Mouse (Mus musculus) CH12.LX (cell line): ENCODE results near the gene Ctbp1. TPM values are rescaled to one million over a fixed set of nuclear protein-coding genes. Genes with fewer than 3 reads are reported as not detected.

Source experiments
- DNase-seq: peaks from one replicate; pipeline ENCODE4 v3.0.0-alpha.2; 2013; ENCODE audit errors: extremely low read depth
- H3K27ac ChIP-seq: 2 replicates; pipeline ENCODE4 v1.5.1; 2012; ENCODE audit warnings: low read depth, mild to moderate bottlenecking, control low read depth, moderate library complexity; ENCODE audit not compliant: insufficient read depth
- H3K27me3 ChIP-seq: replicated peaks from 2 replicates; pipeline ENCODE3; 2012; ENCODE audit warnings: inconsistent platforms
- H3K36me3 ChIP-seq, 2 experiments: replicated peaks in 1 of 2; 2 replicates each; pipeline versions ENCODE3 to v1.6.1; 2012; ENCODE audit warnings: inconsistent platforms in 1 of 2, low read length in 1 of 2, mild to moderate bottlenecking in 1 of 2, mixed read lengths in 1 of 2, moderate library complexity in 1 of 2; ENCODE audit not compliant: control insufficient read depth in 1 of 2, insufficient read depth in 1 of 2
- H3K4me1 ChIP-seq, 2 experiments: 2 replicates each; pipeline ENCODE4 v1.6.1; 2012; ENCODE audit warnings: inconsistent platforms in 1 of 2, moderate library complexity in 1 of 2; ENCODE audit not compliant: insufficient read depth in 2 of 2, control insufficient read depth in 1 of 2
- H3K4me2 ChIP-seq: 2 replicates; pipeline ENCODE4 v1.6.1; 2012; ENCODE audit warnings: low read depth, mild to moderate bottlenecking, control low read depth; ENCODE audit not compliant: poor library complexity, insufficient read depth, severe bottlenecking
- H3K4me3 ChIP-seq, 3 experiments: fragments of 150-350 bp in 1 of 3; sonication (generic) in 1 of 3; replicated peaks in 1 of 3; 2 replicates each; pipeline versions ENCODE3 to v1.5.1; 2011 to 2012; ENCODE audit warnings: low read depth in 2 of 3, low read length in 2 of 3, mild to moderate bottlenecking in 2 of 3, moderate library complexity in 2 of 3, control low read depth in 1 of 3, improper control_type of control experiment in 1 of 3, inconsistent platforms in 1 of 3, mixed read lengths in 1 of 3; ENCODE audit not compliant: poor library complexity in 1 of 3
- H3K79me2 ChIP-seq: replicated peaks from 2 replicates; pipeline ENCODE4 v1.6.1; 2012; ENCODE audit warnings: mild to moderate bottlenecking, moderate library complexity; ENCODE audit not compliant: control insufficient read depth, poor library complexity, insufficient read depth, severe bottlenecking; ENCODE audit errors: extremely low read depth
- H3K9ac ChIP-seq: 2 replicates; pipeline ENCODE4 v1.6.1; 2012; ENCODE audit warnings: low read depth, mild to moderate bottlenecking, control low read depth, moderate library complexity; ENCODE audit not compliant: insufficient read depth
- H3K9me3 ChIP-seq: replicated peaks from 2 replicates; pipeline ENCODE3; 2012; ENCODE audit warnings: low read length, inconsistent platforms, mixed read lengths
- BHLHE40 ChIP-seq: IDR thresholded peaks from 2 replicates; pipeline ENCODE4 v1.6.1; 2011; ENCODE audit warnings: mild to moderate bottlenecking, low read depth, low read length, improper control_type of control experiment
- CHD1 ChIP-seq: IDR thresholded peaks from 2 replicates; pipeline ENCODE4 v1.6.1; 2012; ENCODE audit warnings: low read depth, low read length, improper control_type of control experiment, inconsistent platforms
- CHD2 ChIP-seq: IDR thresholded peaks from 2 replicates; pipeline ENCODE4 v1.6.1; 2011; ENCODE audit warnings: low read length, improper control_type of control experiment
- CTCF ChIP-seq, 2 experiments: IDR thresholded peaks in 1 of 2; conservative IDR thresholded peaks in 1 of 2; 2 replicates each; pipeline ENCODE4 v1.5.1; 2011 to 2012; ENCODE audit warnings: low read depth in 2 of 2, low read length in 2 of 2, improper control_type of control experiment in 1 of 2, inconsistent platforms in 1 of 2, mild to moderate bottlenecking in 1 of 2, moderate library complexity in 1 of 2
- E2F4 ChIP-seq: IDR thresholded peaks from 2 replicates; pipeline ENCODE4 v1.6.1; 2011; ENCODE audit warnings: low read depth, low read length, improper control_type of control experiment; ENCODE audit not compliant: insufficient replicate concordance
- ELF1 ChIP-seq: IDR thresholded peaks from 2 replicates; pipeline ENCODE4 v1.6.1; 2014; ENCODE audit warnings: low read depth, mild to moderate bottlenecking, inconsistent platforms, low read length, improper control_type of control experiment
- ETS1 ChIP-seq: conservative IDR thresholded peaks from 2 replicates; pipeline ENCODE4 v1.6.1; 2012; ENCODE audit warnings: low read depth, mild to moderate bottlenecking, inconsistent platforms, low read length, improper control_type of control experiment, moderate library complexity
- GABPA ChIP-seq: IDR thresholded peaks from 2 replicates; pipeline ENCODE4 v1.6.1; 2012; ENCODE audit warnings: low read depth, low read length, improper control_type of control experiment, inconsistent platforms; ENCODE audit not compliant: insufficient replicate concordance
- HCFC1 ChIP-seq: IDR thresholded peaks from 2 replicates; pipeline ENCODE4 v1.6.1; 2012; ENCODE audit warnings: low read depth, mild to moderate bottlenecking, inconsistent platforms, low read length, improper control_type of control experiment
- IRF4 ChIP-seq: IDR thresholded peaks from 2 replicates; pipeline ENCODE4 v1.6.1; 2014; ENCODE audit warnings: low read depth, mild to moderate bottlenecking, inconsistent platforms, low read length, improper control_type of control experiment
- JUN ChIP-seq: IDR thresholded peaks from 2 replicates; pipeline ENCODE4 v1.6.1; 2011; ENCODE audit warnings: low read depth, mild to moderate bottlenecking, low read length, improper control_type of control experiment, moderate library complexity; ENCODE audit not compliant: insufficient read depth
- JUND ChIP-seq: conservative IDR thresholded peaks from 2 replicates; pipeline ENCODE4 v1.6.1; 2011; ENCODE audit warnings: low read depth, low read length, improper control_type of control experiment
- KAT2A ChIP-seq: IDR thresholded peaks from 2 replicates; pipeline ENCODE4 v1.6.1; 2012; ENCODE audit warnings: low read length, improper control_type of control experiment, inconsistent platforms; ENCODE audit not compliant: insufficient replicate concordance
- MAX ChIP-seq: IDR thresholded peaks from 2 replicates; pipeline ENCODE4 v1.6.1; 2011; ENCODE audit warnings: low read length, improper control_type of control experiment
- MEF2A ChIP-seq: IDR thresholded peaks from 2 replicates; pipeline ENCODE4 v1.6.1; 2014; ENCODE audit warnings: low read depth, mild to moderate bottlenecking, inconsistent platforms, low read length, improper control_type of control experiment, borderline replicate concordance
- MXI1 ChIP-seq: IDR thresholded peaks from 2 replicates; pipeline ENCODE4 v1.6.1; 2011; ENCODE audit warnings: mild to moderate bottlenecking, low read depth, low read length, improper control_type of control experiment
- MYC ChIP-seq: IDR thresholded peaks from 2 replicates; pipeline ENCODE4 v1.6.1; 2011; ENCODE audit warnings: low read depth, mild to moderate bottlenecking, improper control_type of control experiment, low read length
- NRF1 ChIP-seq: IDR thresholded peaks from 2 replicates; pipeline ENCODE4 v1.6.1; 2014; ENCODE audit warnings: low read depth, mild to moderate bottlenecking, inconsistent platforms, low read length, improper control_type of control experiment, moderate library complexity
- POLR2A ChIP-seq: IDR thresholded peaks from 2 replicates; pipeline ENCODE4 v1.6.1; 2011; ENCODE audit warnings: low read depth, mild to moderate bottlenecking, improper control_type of control experiment, low read length
- POLR2AphosphoS2 ChIP-seq: IDR thresholded peaks from 2 replicates; pipeline ENCODE4 v1.6.1; 2011; ENCODE audit warnings: low read depth, low read length, improper control_type of control experiment
- RAD21 ChIP-seq: IDR thresholded peaks from 2 replicates; pipeline ENCODE4 v1.6.1; 2011; ENCODE audit warnings: low read depth, mild to moderate bottlenecking, low read length, improper control_type of control experiment, moderate library complexity
- SIN3A ChIP-seq: IDR thresholded peaks from 2 replicates; pipeline ENCODE4 v1.6.1; 2012; ENCODE audit warnings: low read length, improper control_type of control experiment, inconsistent platforms
- SMC3 ChIP-seq: IDR thresholded peaks from 2 replicates; pipeline ENCODE4 v1.6.1; 2011; ENCODE audit warnings: low read depth, low read length, improper control_type of control experiment
- TCF12 ChIP-seq: IDR thresholded peaks from 2 replicates; pipeline ENCODE4 v1.6.1; 2014; ENCODE audit warnings: low read depth, mild to moderate bottlenecking, inconsistent platforms, low read length, improper control_type of control experiment
- ZC3H11A ChIP-seq: IDR thresholded peaks from 2 replicates; pipeline ENCODE4 v1.6.1; 2012; ENCODE audit warnings: low read depth, mild to moderate bottlenecking, inconsistent platforms, low read length, improper control_type of control experiment
- dilution Hi-C: fragments of 300-500 bp; cut with MboI; formaldehyde crosslinking; loops from 2 replicates; pipeline ENCODE4 v1.14.3; 2020; ENCODE audit warnings: low sequenced_read_pairs; ENCODE audit not compliant: extremely low pct_unique_long_range_greater_than_20kb, extremely low pct_ligation_motif_present
- in situ Hi-C: fragments of 300-500 bp; cut with MboI; formaldehyde crosslinking; loops from 3 replicates; pipeline ENCODE4 v1.14.3; 2019; ENCODE audit warnings: low sequenced_read_pairs, low pct_ligation_motif_present, low pct_unique_long_range_greater_than_20kb, mixed read lengths
- polyA plus RNA-seq: library from polyadenylated mRNA; unstranded; fragments of >175 nt; gene quantifications from 2 replicates; pipeline ENCODE4 v1.2.1, GENCODE M21; 2012; ENCODE audit warnings: low read depth; ENCODE audit not compliant: insufficient read length
- total RNA-seq, 2 experiments: library from RNA; depleted of rRNA; stranded (reverse); fragments of 300-350 nt in 1 of 2; fragments of >200 nt in 1 of 2; gene quantifications; 2 replicates each; pipeline ENCODE4 v1.2.3; 2012 to 2014

The Ctbp1 gene
- total and polyA plus RNA-seq, 3 experiments: 109 to 187 (median 167) TPM

DNA sequence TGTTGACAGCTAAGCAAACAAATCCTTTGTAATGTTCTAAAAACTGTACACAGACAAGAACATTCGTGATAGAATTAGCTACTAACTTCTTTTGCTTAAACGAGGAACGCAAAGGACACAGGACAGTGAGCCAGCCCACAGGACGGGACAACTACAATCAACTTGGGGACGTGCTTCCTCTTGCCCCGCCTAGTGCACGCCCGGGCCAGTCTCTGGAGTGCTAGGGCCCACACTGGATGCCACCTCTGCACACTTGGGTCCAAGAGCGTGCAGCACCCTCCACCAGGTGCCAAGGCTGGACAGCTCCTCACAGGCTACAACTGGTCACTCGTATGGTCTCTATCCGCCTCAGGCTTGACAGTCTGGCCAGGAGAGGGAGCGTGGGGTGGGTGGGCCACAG lies 26.6 kb downstream of the Ctbp1 start:
- Histone ChIP-seq H3K36me3 (peaks cover 69 to 89% of the 10 kb centered on the region in 2 experiments), H3K4me3 (no peak overlapping the region), H3K27ac (no peak overlapping the region), H3K9me3 (no peaks in the 10 kb centered on the region), H3K4me1 (no peaks in the 10 kb centered on the region), H3K27me3 (no peaks in the 10 kb centered on the region), H3K9ac (no peak overlapping the region), H3K4me2 (no peak overlapping the region), H3K79me2 (no peaks in the 10 kb centered on the region)
- no peak for TF ChIP-seq HCFC1
- TF ChIP-seq MAX: no peak
- TF ChIP-seq GABPA: no peak
- TF ChIP-seq POLR2AphosphoS2: no peak
- no peak for TF ChIP-seq MEF2A
- TF ChIP-seq SIN3A: no peak
- TF ChIP-seq BHLHE40: no peak
- no peak for TF ChIP-seq ELF1
- no peak for DNase-seq
- in situ Hi-C loops: no loop called here
- dilution Hi-C loops: no loop called here

DNA sequence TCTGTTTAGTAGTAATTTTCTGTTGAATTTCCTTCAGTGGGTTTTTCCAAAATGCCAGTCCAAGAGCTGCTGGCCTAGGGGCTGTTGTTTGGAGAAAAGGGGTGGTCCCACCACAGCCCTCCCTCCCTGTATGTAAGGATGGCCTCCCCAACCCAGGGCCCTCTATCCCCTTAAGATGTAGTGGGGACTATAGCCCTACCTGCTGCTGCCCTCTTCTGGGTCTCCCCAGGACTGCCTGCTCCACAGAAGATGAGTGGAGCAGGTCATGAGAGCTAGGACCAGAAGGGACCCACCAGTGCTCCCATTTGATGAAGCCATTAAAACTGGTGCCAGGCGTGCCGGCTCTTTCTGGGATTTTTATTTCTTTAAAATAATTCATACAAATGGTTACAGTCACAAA lies 27.4 kb downstream of the Ctbp1 start:
- no peak for TF ChIP-seq CHD1
- peak in 1 of 2 experiments; percentile 7; a peak in 1 of 4 replicates for TF ChIP-seq CTCF (conservative IDR thresholded peaks at IDR 0.05 in 1 of 2, IDR thresholded peaks at IDR 0.05 in 1 of 2; ENCODE audit: low read depth in 2 of 2, low read length in 2 of 2)
- TF ChIP-seq, all 38 proteins: peak for 1
- Histone ChIP-seq H3K79me2 (no peaks in the 10 kb centered on the region), H3K9me3 (no peaks in the 10 kb centered on the region), H3K4me3 (no peak overlapping the region), H3K9ac (no peak overlapping the region), H3K27me3 (no peaks in the 10 kb centered on the region), H3K4me1 (no peaks in the 10 kb centered on the region), H3K36me3 (peaks cover 61 to 89% of the 10 kb centered on the region in 2 experiments), H3K4me2 (no peak overlapping the region), H3K27ac (no peak overlapping the region)
- in situ Hi-C loops: no loop called here
- no peak for DNase-seq
- dilution Hi-C loops: no loop called here

DNA sequence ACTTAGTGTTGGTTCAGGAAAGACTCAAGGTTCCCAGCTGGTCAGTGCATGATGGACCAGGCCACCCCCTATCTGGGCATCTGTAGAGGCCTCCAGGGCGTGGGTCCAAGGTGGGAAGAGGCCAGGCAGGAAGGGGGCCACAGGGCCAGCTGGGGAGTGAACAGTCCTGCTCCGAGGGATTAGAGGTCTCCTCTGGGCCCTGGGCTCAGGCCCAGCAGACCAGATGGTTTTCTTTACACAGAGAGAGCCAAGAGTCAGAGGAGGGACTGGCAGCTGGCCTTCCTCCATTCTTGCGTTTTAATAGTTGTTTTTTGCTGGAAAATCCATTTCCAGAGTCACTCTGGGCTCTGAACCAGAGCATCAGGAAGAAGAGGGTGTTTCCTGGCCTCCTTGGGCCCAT lies 29.1 kb downstream of the Ctbp1 start:
- dilution Hi-C loops (no loop called here), in situ Hi-C loops (no loop called here)
- no peaks in the 10 kb centered on the region for H3K27me3 ChIP-seq
- H3K4me3 ChIP-seq: no peak overlapping the region
- no peak overlapping the region for H3K4me2 ChIP-seq
- no peaks in the 10 kb centered on the region for H3K79me2 ChIP-seq
- peaks cover 45 to 78% of the 10 kb centered on the region in 2 experiments for H3K36me3 ChIP-seq
- no peak for TF ChIP-seq JUN
- no peak for TF ChIP-seq POLR2A
- no peak for TF ChIP-seq MYC
- TF ChIP-seq KAT2A: no peak
- TF ChIP-seq HCFC1: no peak
- TF ChIP-seq E2F4: no peak
- TF ChIP-seq NRF1: no peak
- no peak for TF ChIP-seq TCF12
- TF ChIP-seq JUND: no peak
- no peak for TF ChIP-seq IRF4
- no peak for TF ChIP-seq SMC3
- TF ChIP-seq RAD21: no peak
- no peak for TF ChIP-seq POLR2AphosphoS2
- no peak for TF ChIP-seq CHD2
- TF ChIP-seq ETS1: no peak
- TF ChIP-seq MXI1: no peak
- TF ChIP-seq CHD1: no peak
- no peak for TF ChIP-seq ZC3H11A
- TF ChIP-seq, all 38 proteins: peak for 0
- no peak overlapping the region for H3K9ac ChIP-seq
- no peaks in the 10 kb centered on the region for H3K4me1 ChIP-seq
- H3K9me3 ChIP-seq: no peaks in the 10 kb centered on the region
- H3K27ac ChIP-seq: no peak overlapping the region
- no peak for DNase-seq
